Mouse (Mus musculus) c-Kit-positive CD71-negative TER-119-negative erythroid progenitor cells, embryonic 14.5 days (primary cell): ENCODE results near the gene Emx1.

Experiments
- DNase-seq: peaks from one replicate; pipeline ENCODE4 v3.0.0-alpha.2; 2013; ENCODE audit warnings: low read depth

Emx1 gene

DNA sequence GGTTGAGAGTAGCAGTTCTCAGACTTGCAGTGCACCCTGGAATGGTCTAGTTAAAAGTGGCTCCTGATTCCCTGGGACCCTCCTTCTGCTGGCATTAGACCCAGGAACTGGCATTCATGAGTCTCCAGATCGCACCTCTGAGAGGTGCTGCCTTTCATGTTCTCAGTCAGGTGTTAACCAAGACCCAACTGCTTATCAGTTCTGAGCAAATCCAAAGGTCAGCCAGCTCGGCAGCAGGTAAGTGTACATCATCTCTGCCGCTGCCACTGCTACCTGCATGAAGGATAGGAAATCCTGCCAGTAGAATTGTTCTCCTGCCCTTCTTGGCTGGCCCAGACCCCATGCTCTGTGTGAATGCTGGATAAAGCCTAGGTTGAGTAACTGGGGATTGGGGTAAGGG is 43.5 kb downstream of the Emx1 start:
- no peak for DNase-seq

DNA sequence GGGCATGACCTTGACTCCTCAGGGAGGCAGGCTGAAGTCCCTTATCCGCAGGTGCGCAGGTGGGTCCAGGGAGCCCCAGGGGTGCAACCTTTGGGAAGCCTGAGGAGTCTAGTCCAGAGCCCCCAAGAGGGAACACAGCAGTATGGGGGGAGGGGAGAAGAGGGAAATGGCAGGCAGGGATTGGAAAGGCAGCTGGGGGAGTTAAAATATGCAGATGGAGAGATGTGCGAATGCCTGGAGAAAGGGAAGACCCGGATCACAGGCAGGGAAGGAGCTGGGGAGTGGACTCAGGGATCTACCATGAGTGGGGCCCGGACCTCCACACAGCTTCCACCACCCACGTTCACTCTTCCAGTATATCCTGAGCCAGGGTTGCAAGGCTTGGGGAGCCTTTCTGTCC is 44.2 kb downstream of the Emx1 start:
- DNase-seq = no peak

DNA sequence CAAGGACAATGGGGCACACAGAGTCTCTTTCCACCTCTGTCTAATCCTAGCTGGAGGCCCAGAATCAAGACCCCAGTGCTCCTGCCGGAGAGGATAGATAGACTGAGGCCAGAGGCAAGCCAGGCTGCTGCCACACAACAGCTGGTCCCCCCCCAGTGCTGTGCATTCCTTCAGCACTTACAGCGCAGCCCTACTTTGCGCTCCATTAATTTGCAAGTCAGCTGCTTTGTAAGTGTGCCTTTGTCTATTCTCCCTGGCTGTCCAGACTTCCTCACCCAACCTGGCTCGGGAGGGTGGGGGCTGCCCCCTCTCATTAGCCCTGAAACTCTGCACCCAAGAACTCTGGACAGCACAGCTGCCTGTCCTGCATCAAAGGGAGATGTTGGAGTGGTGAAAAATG is 44.8 kb downstream of the Emx1 start:
- DNase-seq = no peak

DNA sequence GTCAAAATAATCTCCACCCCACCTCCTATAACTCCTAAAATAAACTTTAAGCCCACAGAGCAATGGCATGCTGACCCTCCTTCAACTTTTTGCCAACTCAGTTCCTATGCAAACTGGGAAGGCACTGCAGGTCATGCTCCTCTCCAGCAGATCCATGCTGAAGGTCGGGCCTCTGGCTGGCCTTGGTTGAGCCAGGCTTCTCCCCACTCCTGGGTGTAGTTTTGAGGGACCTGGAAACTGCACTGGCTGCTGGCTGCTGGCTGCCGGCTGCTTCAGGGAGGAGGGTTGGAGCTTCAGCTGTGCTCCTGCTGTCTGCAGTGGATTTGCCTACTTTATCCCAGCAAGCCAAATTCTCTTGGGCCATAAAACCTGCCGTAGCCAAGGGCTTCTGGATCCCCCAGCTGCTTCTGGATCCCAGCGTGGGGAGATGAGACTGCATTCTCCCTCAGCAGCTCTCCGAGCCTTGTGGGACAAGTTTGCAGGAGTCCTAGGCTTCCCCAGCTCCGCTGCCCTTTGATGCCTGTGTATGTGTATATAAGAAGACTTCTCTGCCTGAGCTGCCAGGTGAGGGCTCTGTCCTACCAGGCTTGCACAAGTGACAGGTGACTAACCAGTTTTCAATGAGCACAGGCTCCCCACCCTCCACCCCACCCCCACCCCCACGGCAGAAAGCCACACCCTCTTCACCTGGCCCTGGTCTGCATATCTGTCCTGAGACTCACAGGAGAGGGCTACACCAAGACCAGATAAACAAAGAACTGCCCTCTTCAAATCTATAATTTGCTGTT is 45.8 kb downstream of the Emx1 start:
- DNase-seq = no peak

DNA sequence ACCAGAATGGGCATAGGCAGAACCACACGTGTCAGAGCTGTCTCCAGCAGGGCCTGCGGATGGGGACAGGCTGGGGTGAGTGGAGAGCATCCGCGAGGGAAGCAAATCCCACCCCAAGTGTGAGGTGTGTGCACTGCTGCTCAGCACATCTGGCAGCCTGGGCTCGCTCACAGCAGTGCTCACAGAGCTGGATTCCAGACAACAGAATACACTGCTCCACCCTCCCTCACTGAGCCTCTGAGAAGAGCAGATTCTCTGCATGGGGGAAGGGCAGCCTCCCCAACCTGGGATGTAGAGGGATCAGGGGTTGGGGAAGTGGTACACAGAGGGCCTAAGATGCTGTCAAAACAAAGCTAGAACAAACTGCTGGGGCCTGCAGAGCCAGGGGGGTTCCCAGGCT is 47.6 kb downstream of the Emx1 start:
- DNase-seq = no peak

DNA sequence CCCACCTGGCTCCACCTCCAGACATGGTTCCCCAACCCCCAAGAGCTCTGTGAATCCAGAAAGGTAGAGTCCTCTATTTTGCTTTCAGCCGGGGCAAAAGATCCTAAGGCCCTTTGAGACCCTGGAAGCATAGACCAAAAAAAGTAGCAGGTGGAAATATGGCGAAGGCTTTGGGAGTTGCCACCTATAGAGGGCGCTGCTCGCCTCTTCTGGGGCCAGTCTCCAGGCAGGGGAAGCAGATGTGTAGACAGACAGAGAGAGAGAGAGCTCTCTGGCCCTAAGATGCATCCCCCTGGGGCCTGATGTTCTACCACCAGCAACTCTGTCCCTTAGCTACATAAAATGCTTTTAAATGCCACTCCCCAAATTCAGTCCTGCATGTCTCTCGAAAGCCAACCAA is 49.8 kb downstream of the Emx1 start:
- DNase-seq = peak; percentile 19

DNA sequence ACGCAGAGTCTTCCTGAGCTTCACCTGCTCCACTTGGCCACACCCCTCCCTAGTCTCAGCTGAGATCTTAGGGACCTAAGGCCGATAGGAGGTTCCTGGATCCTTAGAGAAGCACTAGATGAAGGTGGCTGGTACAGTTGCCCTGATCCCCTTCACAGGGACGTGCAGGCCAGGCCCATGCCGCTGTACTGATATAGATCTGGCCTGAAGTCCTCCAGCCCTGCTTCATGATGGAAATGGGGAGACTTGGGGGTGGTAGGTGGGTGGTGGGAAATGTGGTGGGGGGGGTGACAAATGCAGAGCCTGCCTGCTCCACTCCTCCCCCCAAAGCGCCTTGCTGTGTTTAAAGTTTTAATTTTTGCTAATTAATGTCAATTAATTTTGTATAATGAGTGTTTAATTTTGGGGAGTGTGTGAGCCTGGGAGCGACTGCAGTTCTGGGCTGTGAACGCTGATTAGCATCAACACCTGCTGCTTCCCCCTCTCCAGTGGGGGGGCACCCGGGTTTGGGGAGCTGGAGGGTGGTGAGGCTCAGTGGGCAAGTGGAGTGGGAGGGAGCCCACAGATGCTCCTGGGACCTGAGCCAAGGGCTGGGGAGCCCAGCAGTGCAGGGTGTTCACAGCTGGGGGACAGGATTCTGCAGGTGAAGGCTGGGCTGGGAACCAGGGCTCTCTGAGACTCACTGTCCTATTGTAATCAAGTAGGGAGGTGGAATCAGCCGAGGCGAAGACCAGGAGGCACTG is 50.5 kb downstream of the Emx1 start:
- no peak for DNase-seq

DNA sequence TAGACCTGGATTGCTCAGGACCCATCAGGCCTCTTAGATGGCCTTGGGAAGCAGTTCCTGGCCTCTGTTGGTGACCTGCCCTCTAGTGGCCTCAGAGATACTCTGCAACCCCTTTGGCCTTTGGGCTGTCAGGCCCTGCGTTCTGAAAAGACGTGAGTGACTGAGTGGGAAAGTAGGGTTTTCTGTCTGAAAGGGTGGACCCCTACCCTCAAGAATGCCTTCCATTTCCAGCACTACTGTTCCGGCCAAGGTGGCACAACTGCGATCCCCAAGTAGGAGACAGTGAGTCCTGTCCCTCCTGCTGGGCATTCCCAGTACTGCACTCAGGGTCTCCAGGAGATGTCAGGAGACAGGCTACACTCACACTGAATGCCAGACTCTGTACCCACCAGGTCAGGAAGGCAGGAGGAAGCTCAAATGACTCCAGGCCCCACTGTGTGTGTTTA is 51.8 kb downstream of the Emx1 start:
- DNase-seq = peak; percentile 36

DNA sequence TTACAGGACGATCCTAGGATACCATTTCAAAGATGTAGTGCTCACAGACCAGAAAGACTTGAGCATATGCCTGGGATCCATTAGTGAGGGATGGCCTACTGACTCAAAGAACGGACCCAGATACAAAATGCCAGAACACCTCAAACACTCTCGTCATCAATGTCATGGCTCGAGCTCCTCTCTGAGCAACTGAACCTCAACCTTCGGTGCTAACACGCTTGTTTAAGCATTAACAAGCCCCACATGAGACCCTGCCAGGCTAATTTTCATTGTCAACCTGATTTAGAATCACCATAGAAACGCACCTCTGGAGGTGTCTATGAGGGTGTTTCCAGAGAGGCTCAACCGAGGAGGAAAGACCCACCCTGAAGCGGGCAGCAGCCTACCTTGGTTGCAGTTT is 62.6 kb downstream of the Emx1 start:
- no peak for DNase-seq

DNA sequence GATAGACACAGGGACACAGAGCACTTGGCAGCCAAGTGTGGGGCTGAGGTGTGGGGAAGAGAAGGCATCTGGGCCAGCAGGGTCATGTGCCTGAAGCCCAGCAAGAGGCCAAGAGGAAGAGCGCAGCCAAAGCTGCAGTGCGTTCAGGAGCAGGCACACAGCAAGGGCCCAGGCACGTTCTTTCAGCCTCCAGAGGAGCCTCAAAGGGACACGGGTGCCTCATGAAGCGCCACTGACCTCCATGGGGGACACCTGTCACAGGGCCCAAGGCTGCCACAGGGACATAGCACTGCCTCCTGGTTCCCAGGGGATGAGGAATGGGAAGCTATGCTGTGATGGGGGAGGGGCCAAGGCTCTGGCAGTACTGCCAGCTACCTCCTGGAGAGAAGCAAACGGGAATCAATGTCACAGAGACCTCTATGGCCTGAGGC is 63.6 kb downstream of the Emx1 start:
- no peak for DNase-seq

DNA sequence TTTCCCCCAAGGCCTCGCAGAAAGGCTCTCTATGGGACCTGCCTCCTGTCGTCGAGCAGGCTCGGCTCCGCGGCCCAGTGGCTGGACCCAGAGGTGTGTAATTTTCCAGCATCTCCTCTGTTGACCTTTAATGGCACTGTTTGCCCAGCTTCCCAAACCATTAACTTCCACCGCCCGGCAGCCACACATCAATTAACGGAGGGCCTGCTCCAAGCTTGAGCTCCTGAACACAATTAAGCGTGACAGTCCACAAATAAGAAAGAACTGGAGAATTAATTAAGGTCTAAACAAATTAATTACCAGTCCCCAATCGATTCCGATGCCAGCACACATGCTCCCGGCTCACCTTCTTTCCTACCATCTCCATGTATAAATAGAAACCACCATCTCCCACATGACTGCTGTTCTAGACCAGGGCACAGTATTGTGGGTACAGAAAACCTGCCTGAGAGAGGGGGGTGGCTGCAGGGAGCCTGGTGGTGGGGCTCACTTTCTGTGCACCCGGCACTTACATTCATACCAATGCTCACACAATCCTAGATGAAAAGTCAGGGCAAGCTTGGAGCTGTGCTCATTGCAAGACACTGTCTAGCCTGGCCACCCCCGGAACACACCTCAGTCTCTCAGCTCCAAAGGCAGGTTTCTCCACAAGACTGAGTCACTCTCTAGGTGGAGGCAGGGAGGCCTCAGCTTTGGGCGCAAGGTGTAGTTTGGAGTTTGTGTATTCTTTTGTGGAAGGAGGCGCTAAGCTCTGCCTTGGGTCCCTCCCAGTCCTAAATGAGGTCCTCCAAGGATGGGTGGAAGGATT is 65.2 kb downstream of the Emx1 start:
- no peak for DNase-seq

DNA sequence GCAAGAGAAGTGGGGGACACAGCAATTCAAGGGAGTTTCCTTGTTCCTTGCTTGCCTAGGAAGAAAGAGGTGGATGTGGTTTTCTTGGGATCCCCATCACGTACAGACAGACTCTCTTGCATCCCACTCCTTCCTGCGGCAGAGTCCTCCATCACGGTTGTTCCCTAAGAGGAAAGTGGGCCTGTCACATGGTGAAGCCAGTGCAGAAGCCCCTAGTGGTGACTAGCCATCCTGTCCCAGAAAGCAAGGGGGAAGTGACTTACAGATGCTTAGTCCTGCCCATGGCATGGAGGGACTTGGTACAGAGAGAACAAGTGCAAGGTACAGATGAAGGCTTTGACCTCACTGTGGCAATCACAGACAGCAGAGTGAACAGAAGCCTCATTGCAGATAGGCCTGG is 66.0 kb downstream of the Emx1 start:
- DNase-seq = no peak
